Mouse (Mus musculus): ENCODE results near the gene Epsti1. TPM values are rescaled to one million over a fixed set of nuclear protein-coding genes. Genes with fewer than 3 reads are reported as not detected.
"Not testable (repeated sequence)": the region's sequence is repeated elsewhere in the genome, so short reads cannot be mapped to it uniquely, and the experiment has no call there.

Epsti1 gene
- 5.4 and 13.4 TPM in 2 replicates for total RNA-seq (2015; ENCODE audit: low replicate concordance)
- 14.5 and 16.6 TPM in 2 replicates for total RNA-seq (2017; ENCODE audit: low replicate concordance)

GRCm38 (mm10) chr14:77904171-77904762 lies at the start of gene Epsti1:
Epsti1 (plus strand) TSS chr14:77904239.
- no peak for ATAC-seq (replicated peaks; ENCODE audit: low FRiP score, poor library complexity, severe bottlenecking)

GRCm38 (mm10) chr14:77859894-77860293 lies 44.1 kb upstream of the Epsti1 start:
- no peak for ATAC-seq (replicated peaks; ENCODE audit: low FRiP score, poor library complexity, severe bottlenecking)

GRCm38 (mm10) chr14:77860841-77861560 lies 43.0 kb upstream of the Epsti1 start:
- ATAC-seq (replicated peaks; ENCODE audit: low FRiP score, poor library complexity, severe bottlenecking): no peak

GRCm38 (mm10) chr14:77864051-77864450 lies 40.0 kb upstream of the Epsti1 start:
- ATAC-seq (replicated peaks; ENCODE audit: low FRiP score, poor library complexity, severe bottlenecking): no peak

GRCm38 (mm10) chr14:77864510-77864909 lies 39.5 kb upstream of the Epsti1 start:
- no peak for ATAC-seq (replicated peaks; ENCODE audit: low FRiP score, poor library complexity, severe bottlenecking)

GRCm38 (mm10) chr14:77867601-77868000 lies 36.4 kb upstream of the Epsti1 start:
- ATAC-seq (replicated peaks; ENCODE audit: low FRiP score, poor library complexity, severe bottlenecking): no peak

- no peak for ATAC-seq (replicated peaks; ENCODE audit: low FRiP score, poor library complexity, severe bottlenecking)
These were observed 33.1 kb upstream of the Epsti1 start for GRCm38 (mm10) chr14:77870926-77871325.

- no peak for ATAC-seq (replicated peaks; ENCODE audit: low FRiP score, poor library complexity, severe bottlenecking)
These were observed 32.6 kb upstream of the Epsti1 start for GRCm38 (mm10) chr14:77871380-77871975.

GRCm38 (mm10) chr14:77874304-77875241 lies 29.5 kb upstream of the Epsti1 start, which contains the start of gene Dnajc15:
Dnajc15 (minus strand) TSS chr14:77875125.
- ATAC-seq (replicated peaks; ENCODE audit: low FRiP score, poor library complexity, severe bottlenecking): peak; percentile 80

- no peak for ATAC-seq (replicated peaks; ENCODE audit: low FRiP score, poor library complexity, severe bottlenecking)
These were observed 27.8 kb upstream of the Epsti1 start for GRCm38 (mm10) chr14:77876199-77876598.

GRCm38 (mm10) chr14:77877876-77878275 lies 26.2 kb upstream of the Epsti1 start:
- not testable (repeated sequence) for ATAC-seq (replicated peaks; ENCODE audit: low FRiP score, poor library complexity, severe bottlenecking)

GRCm38 (mm10) chr14:77881998-77882397 lies 22.0 kb upstream of the Epsti1 start:
- no peak for ATAC-seq (replicated peaks; ENCODE audit: low FRiP score, poor library complexity, severe bottlenecking)

GRCm38 (mm10) chr14:77882669-77883068 lies 21.4 kb upstream of the Epsti1 start:
- ATAC-seq (replicated peaks; ENCODE audit: low FRiP score, poor library complexity, severe bottlenecking): no peak

GRCm38 (mm10) chr14:77886376-77886775 lies 17.7 kb upstream of the Epsti1 start:
- ATAC-seq (replicated peaks; ENCODE audit: low FRiP score, poor library complexity, severe bottlenecking): no peak

- no peak for ATAC-seq (replicated peaks; ENCODE audit: low FRiP score, poor library complexity, severe bottlenecking)
These were observed 17.1 kb upstream of the Epsti1 start for GRCm38 (mm10) chr14:77886941-77887340.

- ATAC-seq (replicated peaks; ENCODE audit: low FRiP score, poor library complexity, severe bottlenecking): no peak
These were observed 14.1 kb upstream of the Epsti1 start for GRCm38 (mm10) chr14:77889911-77890310.

GRCm38 (mm10) chr14:77895951-77896350 lies 8.1 kb upstream of the Epsti1 start:
- ATAC-seq (replicated peaks; ENCODE audit: low FRiP score, poor library complexity, severe bottlenecking): no peak

GRCm38 (mm10) chr14:77902541-77902940 lies 1.5 kb upstream of the Epsti1 start:
- ATAC-seq (replicated peaks; ENCODE audit: low FRiP score, poor library complexity, severe bottlenecking): no peak

GRCm38 (mm10) chr14:77905466-77905865 lies 1.4 kb downstream of the Epsti1 start:
- ATAC-seq (replicated peaks; ENCODE audit: low FRiP score, poor library complexity, severe bottlenecking): no peak

- ATAC-seq (replicated peaks; ENCODE audit: low FRiP score, poor library complexity, severe bottlenecking): no peak
These were observed 2.5 kb downstream of the Epsti1 start for GRCm38 (mm10) chr14:77906586-77906985.

All from erythroid progenitor cell, adult 5-6 weeks (primary cell).